ENCODE assay signal across 8 mouse cellular contexts in the genomic region with DNA sequence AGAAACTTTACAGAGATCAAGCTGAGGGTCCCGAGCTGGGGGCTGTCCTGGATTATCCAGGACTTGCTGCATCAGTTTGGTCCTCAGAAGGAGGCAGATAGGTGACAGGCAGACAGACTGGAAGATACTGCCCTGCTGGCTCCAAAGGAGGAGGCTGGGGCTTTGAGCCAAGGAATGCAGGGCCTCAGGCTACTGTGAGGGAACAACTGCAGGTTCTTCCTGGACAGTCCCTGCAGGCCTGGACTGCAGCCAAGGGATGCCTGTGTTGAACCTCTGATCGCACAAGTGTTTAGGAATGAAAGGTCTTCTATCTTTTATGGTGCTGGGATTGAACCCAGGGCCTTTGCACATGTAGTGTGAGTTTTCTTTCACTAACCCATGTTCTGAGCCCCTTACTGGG. TPM values are rescaled to one million over a fixed set of nuclear protein-coding genes. Genes with fewer than 3 reads are reported as not detected.
DNase-seq lines count a peak whose midpoint lies in the region; ATAC-seq and TF ChIP-seq lines count a peak whose summit lies in the region.
"Had no signal": no experiment of that assay in that cellular context is flagged by ENCODE, and none has a peak within 500 bp of the region (broad histone marks: within the 10 kb centered on the region; RNA-seq: fewer than 3 reads in every experiment).

No protein-coding gene starts in this region.

- ATAC-seq in midbrain, embryonic 11.5 days (ENCODE audit: low FRiP score): no peak
- ATAC-seq in midbrain, postnatal 0 days (ENCODE audit: low FRiP score): no peak
- peak; percentile 27; the same call in 1 of the 2 replicates for ATAC-seq in intestine, embryonic 15.5 days
- ATAC-seq in stomach, embryonic 14.5 days (ENCODE audit: insufficient number of reproducible peaks, insufficient read depth, low FRiP score, low read depth): no peak

- H3K4me3 ChIP-seq in midbrain, embryonic 11.5 days (ENCODE audit: low read depth, low read length): no peak overlapping the region
- H3K4me3 ChIP-seq in midbrain, postnatal 0 days (ENCODE audit: low read depth, low read length): no peak overlapping the region
- H3K4me3 ChIP-seq in embryonic facial prominence, embryonic 10.5 days: no peak overlapping the region
- no peak overlapping the region for H3K4me3 ChIP-seq in intestine, embryonic 15.5 days (replicated peaks)
- no peak overlapping the region for H3K4me3 ChIP-seq in stomach, embryonic 14.5 days (ENCODE audit: low read depth, low read length)
- H3K4me3 ChIP-seq: forebrain, embryonic 10.5 days had no signal

- no peak overlapping the region for H3K4me2 ChIP-seq in midbrain, embryonic 11.5 days
- no peak overlapping the region for H3K4me2 ChIP-seq in midbrain, postnatal 0 days (ENCODE audit: low read depth, low read length, poor library complexity, severe bottlenecking)
- H3K4me2 ChIP-seq in intestine, embryonic 15.5 days (replicated peaks): no peak overlapping the region
- H3K4me2 ChIP-seq in stomach, embryonic 14.5 days (replicated peaks; ENCODE audit: low read depth, low read length): no peak overlapping the region

- no peak overlapping the region for H3K27ac ChIP-seq in midbrain, embryonic 11.5 days (ENCODE audit: low read depth, low read length)
- no peak overlapping the region for H3K27ac ChIP-seq in midbrain, postnatal 0 days (ENCODE audit: low read depth, low read length)
- H3K27ac ChIP-seq in embryonic facial prominence, embryonic 10.5 days (replicated peaks): 0 out of 2 replicates have a peak overlapping the region, but pooled peaks have one; percentile 35
- peak overlapping the region; percentile 58 for H3K27ac ChIP-seq in intestine, embryonic 15.5 days
- peak overlapping the region; percentile 27; the same call in 1 of the 2 replicates for H3K27ac ChIP-seq in stomach, embryonic 14.5 days (ENCODE audit: low read length)

- no peaks in the 10 kb centered on the region for H3K4me1 ChIP-seq in midbrain, embryonic 11.5 days (ENCODE audit: control insufficient read depth, insufficient read depth, low read length)
- H3K4me1 ChIP-seq in midbrain, postnatal 0 days (ENCODE audit: insufficient read depth, low read length): no peaks in the 10 kb centered on the region
- peaks cover 44% of the 10 kb centered on the region for H3K4me1 ChIP-seq in embryonic facial prominence, embryonic 10.5 days
- peaks cover 35% of the 10 kb centered on the region for H3K4me1 ChIP-seq in intestine, embryonic 15.5 days (replicated peaks)
- peaks cover 21% of the 10 kb centered on the region for H3K4me1 ChIP-seq in stomach, embryonic 14.5 days (ENCODE audit: control insufficient read depth, insufficient read depth, low read length)

- no peaks in the 10 kb centered on the region; the same call in 1 of the 2 replicates for H3K27me3 ChIP-seq in midbrain, embryonic 11.5 days (ENCODE audit: control insufficient read depth, insufficient read depth, low read length)
- no peaks in the 10 kb centered on the region for H3K27me3 ChIP-seq in midbrain, postnatal 0 days (ENCODE audit: insufficient read depth, low read length)
- H3K27me3 ChIP-seq in embryonic facial prominence, embryonic 10.5 days (replicated peaks; ENCODE audit: low read depth, poor library complexity, severe bottlenecking): peaks cover 10% of the 10 kb centered on the region; the same call in 1 of the 2 replicates
- H3K27me3 ChIP-seq in intestine, embryonic 15.5 days (replicated peaks): no peaks in the 10 kb centered on the region
- H3K27me3 ChIP-seq in stomach, embryonic 14.5 days (ENCODE audit: control insufficient read depth, insufficient read depth, low read length): no peaks in the 10 kb centered on the region

- 77% methylated on average over 2 of the region's 2 CpGs for WGBS in midbrain, embryonic 11.5 days
- WGBS in midbrain, postnatal 0 days: 67% methylated on average over 2 of the region's 2 CpGs
- WGBS in embryonic facial prominence, embryonic 10.5 days: 67% methylated on average over 2 of the region's 2 CpGs
- 22% methylated on average over 2 of the region's 2 CpGs for WGBS in intestine, embryonic 15.5 days
- 26% methylated on average over 2 of the region's 2 CpGs for WGBS in stomach, embryonic 14.5 days

- no peak overlapping the region for H3K9ac ChIP-seq in midbrain, embryonic 11.5 days (ENCODE audit: low read length)
- H3K9ac ChIP-seq in midbrain, postnatal 0 days (replicated peaks; ENCODE audit: low read length, poor library complexity, severe bottlenecking): no peak overlapping the region
- H3K9ac ChIP-seq in intestine, embryonic 15.5 days: no peak overlapping the region; the same call in 1 of the 2 replicates
- H3K9ac ChIP-seq in stomach, embryonic 14.5 days (replicated peaks; ENCODE audit: low read depth, low read length): 0 out of 2 replicates have a peak overlapping the region, but pooled peaks have one; percentile 1

- TF ChIP-seq CTCF in midbrain, postnatal 0 days (IDR thresholded peaks at IDR 0.05): no peak

- no peaks in the 10 kb centered on the region for H3K9me3 ChIP-seq in midbrain, embryonic 11.5 days (ENCODE audit: control insufficient read depth, low read length)
- no peaks in the 10 kb centered on the region for H3K9me3 ChIP-seq in midbrain, postnatal 0 days (ENCODE audit: low read length)
- H3K9me3 ChIP-seq in embryonic facial prominence, embryonic 10.5 days: no peaks in the 10 kb centered on the region
- no peaks in the 10 kb centered on the region for H3K9me3 ChIP-seq in intestine, embryonic 15.5 days
- no peaks in the 10 kb centered on the region for H3K9me3 ChIP-seq in stomach, embryonic 14.5 days (ENCODE audit: control insufficient read depth, low read depth, low read length)
- H3K9me3 ChIP-seq: forebrain, embryonic 10.5 days had no signal

- DNase-seq in midbrain, embryonic 11.5 days (ENCODE audit: low spot score, missing footprints): peak; percentile 67
- no peak for DNase-seq in midbrain, postnatal 0 days (ENCODE audit: low spot score)
- no peak for DNase-seq in embryonic facial prominence, embryonic 10.5 days (ENCODE audit: low spot score)
- no peak for DNase-seq in right cerebral cortex, postnatal 25 days
- no peak for DNase-seq in thymus, postnatal 10 days (ENCODE audit: low spot score in 2 of 2)

- no peaks in the 10 kb centered on the region for H3K36me3 ChIP-seq in midbrain, embryonic 11.5 days (ENCODE audit: control insufficient read depth, insufficient read depth, low read length)
- H3K36me3 ChIP-seq in midbrain, postnatal 0 days (ENCODE audit: insufficient read depth, low read length): no peaks in the 10 kb centered on the region
- H3K36me3 ChIP-seq in embryonic facial prominence, embryonic 10.5 days (replicated peaks): no peaks in the 10 kb centered on the region
- no peaks in the 10 kb centered on the region for H3K36me3 ChIP-seq in intestine, embryonic 15.5 days
- no peaks in the 10 kb centered on the region for H3K36me3 ChIP-seq in stomach, embryonic 14.5 days (ENCODE audit: control insufficient read depth, insufficient read depth, low read length)
- H3K36me3 ChIP-seq: forebrain, embryonic 10.5 days had no signal

RNA-seq across cellular contexts. Expression of a gene that starts 17.9 kb away (rescaled TPM):
- 10.1 and 11.3 TPM in 2 replicates for polyA plus RNA-seq in midbrain, embryonic 11.5 days (2014; fragmentation: Nextera tagmentation; extraction: Ambion mirVana)
- total RNA-seq in midbrain, postnatal 0 days (2014; rRNA removed): 3.5 and 7.3 TPM in 2 replicates
- 5.0 and 6.4 TPM in 2 replicates for polyA plus RNA-seq in midbrain, postnatal 0 days (2015; fragmentation: Nextera tagmentation; extraction: Ambion mirVana)
- 6.5 and 6.8 TPM in 2 replicates for polyA plus RNA-seq in embryonic facial prominence, embryonic 10.5 days (2016; fragmentation: Nextera tagmentation; extraction: Ambion mirVana)
- 26.6 and 29.9 TPM in 2 replicates for polyA plus RNA-seq in intestine, embryonic 15.5 days (2015; fragmentation: Nextera tagmentation; extraction: Ambion mirVana)
- polyA plus RNA-seq in stomach, embryonic 14.5 days (2014; fragmentation: Nextera tagmentation; extraction: Ambion mirVana): 16.1 and 20.7 TPM in 2 replicates

RNA-seq across cellular contexts. Expression of a gene that starts 29.8 kb away (rescaled TPM):
- polyA plus RNA-seq in midbrain, embryonic 11.5 days (2014; fragmentation: Nextera tagmentation; extraction: Ambion mirVana): 19.4 and 19.7 TPM in 2 replicates
- 40.2 and 47.3 TPM in 2 replicates for total RNA-seq in midbrain, postnatal 0 days (2014; rRNA removed)
- polyA plus RNA-seq in midbrain, postnatal 0 days (2015; fragmentation: Nextera tagmentation; extraction: Ambion mirVana): 22.6 and 22.7 TPM in 2 replicates
- 82.7 and 83.1 TPM in 2 replicates for polyA plus RNA-seq in embryonic facial prominence, embryonic 10.5 days (2016; fragmentation: Nextera tagmentation; extraction: Ambion mirVana)
- polyA plus RNA-seq in intestine, embryonic 15.5 days (2015; fragmentation: Nextera tagmentation; extraction: Ambion mirVana): 41.0 and 42.6 TPM in 2 replicates
- polyA plus RNA-seq in stomach, embryonic 14.5 days (2014; fragmentation: Nextera tagmentation; extraction: Ambion mirVana): 12.1 and 14.6 TPM in 2 replicates

RNA-seq across cellular contexts. Expression of a gene that starts 47.0 kb away (rescaled TPM):
- polyA plus RNA-seq in midbrain, embryonic 11.5 days (2014; fragmentation: Nextera tagmentation; extraction: Ambion mirVana): 321 and 347 TPM in 2 replicates
- total RNA-seq in midbrain, postnatal 0 days (2014; rRNA removed): 153 and 267 TPM in 2 replicates
- polyA plus RNA-seq in midbrain, postnatal 0 days (2015; fragmentation: Nextera tagmentation; extraction: Ambion mirVana): 362 and 384 TPM in 2 replicates
- polyA plus RNA-seq in embryonic facial prominence, embryonic 10.5 days (2016; fragmentation: Nextera tagmentation; extraction: Ambion mirVana): 349 and 359 TPM in 2 replicates
- polyA plus RNA-seq in intestine, embryonic 15.5 days (2015; fragmentation: Nextera tagmentation; extraction: Ambion mirVana): 363 and 364 TPM in 2 replicates
- 340 and 345 TPM in 2 replicates for polyA plus RNA-seq in stomach, embryonic 14.5 days (2014; fragmentation: Nextera tagmentation; extraction: Ambion mirVana)

Comparison
In these comparisons a context has a peak if more than half of its experiments do, and no peak if none do; other contexts are left out.
1. H3K27ac ChIP-seq: peak in embryonic facial prominence, embryonic 10.5 days (single experiment), intestine, embryonic 15.5 days (single experiment) and stomach, embryonic 14.5 days (single experiment); none in midbrain, embryonic 11.5 days (single experiment) and midbrain, postnatal 0 days (single experiment).